Mouse (Mus musculus) bone marrow macrophage, adult 2 months (primary cell): Measurements from ENCODE around the gene Chn2. TPM values are rescaled to one million over a fixed set of nuclear protein-coding genes. Genes with fewer than 3 reads are reported as not detected.

ENCODE experiments used
- H3K27ac ChIP-seq: 2 replicates; pipeline ENCODE4 v1.5.1; 2012; ENCODE audit warnings: low read depth, low read length; ENCODE audit not compliant: insufficient read depth
- H3K4me1 ChIP-seq: 2 replicates; pipeline ENCODE4 v1.6.1; 2012; ENCODE audit warnings: low read length; ENCODE audit not compliant: control insufficient read depth, insufficient read depth
- H3K4me3 ChIP-seq: 2 replicates; pipeline ENCODE4 v1.5.1; 2012; ENCODE audit warnings: mild to moderate bottlenecking, low read length, moderate library complexity; ENCODE audit not compliant: insufficient read depth
- CTCF ChIP-seq: IDR thresholded peaks from 2 replicates; pipeline ENCODE4 v1.5.1; 2012; ENCODE audit warnings: low read depth, mild to moderate bottlenecking, low read length, moderate library complexity
- POLR2A ChIP-seq: IDR thresholded peaks from 2 replicates; pipeline ENCODE4 v1.6.1; 2012; ENCODE audit warnings: mild to moderate bottlenecking, low read depth, low read length, borderline replicate concordance
- polyA plus RNA-seq: library from polyadenylated mRNA; stranded (reverse); fragments of >200 nt; gene quantifications from 2 replicates; pipeline ENCODE4 v1.2.4, GENCODE M21; 2012; ENCODE audit not compliant: missing spikeins, insufficient read depth, insufficient read length

Gene Chn2
- polyA plus RNA-seq, 1 experiment: 9.5 TPM

DNA sequence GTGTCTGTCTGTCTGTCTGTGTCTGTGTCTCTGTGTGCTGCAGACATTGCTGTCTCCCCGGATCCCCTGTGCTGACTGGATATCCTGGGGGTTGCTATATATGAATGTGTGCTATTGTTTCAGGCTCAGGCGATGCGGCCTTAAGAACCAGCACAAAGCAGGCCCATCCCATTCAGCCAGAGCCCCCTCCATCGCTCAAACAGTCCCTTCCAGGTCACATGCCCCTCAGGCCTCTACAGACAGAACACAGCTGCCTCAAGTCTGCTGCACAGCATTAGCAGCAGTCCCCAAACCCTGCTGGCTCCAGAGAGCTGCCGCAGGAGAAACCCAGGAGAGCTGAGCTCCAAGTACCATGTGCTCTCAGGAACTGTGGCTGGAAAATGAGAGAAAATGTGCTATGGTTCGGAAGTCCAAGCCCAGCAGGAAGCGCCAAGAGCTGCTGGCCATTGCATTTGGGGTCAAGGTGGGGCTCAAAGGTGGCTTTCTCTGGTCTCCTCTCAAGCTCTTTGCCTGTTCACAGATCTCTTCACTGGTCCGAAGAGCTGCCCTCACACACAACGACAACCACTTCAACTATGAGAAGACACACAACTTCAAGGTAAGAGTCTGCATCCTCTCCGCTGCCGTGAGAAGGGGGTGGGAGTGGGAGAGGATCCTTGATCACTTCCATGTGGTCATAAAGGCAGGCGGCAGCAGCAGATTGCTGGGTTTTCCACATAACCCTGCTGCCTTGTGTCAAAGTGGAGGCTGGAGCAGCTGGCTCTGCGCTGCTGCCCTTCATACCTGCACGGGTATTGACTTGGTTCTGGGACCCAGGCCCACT lies 233.4 kb downstream of the Chn2 start:
- Histone ChIP-seq H3K27ac (no peak overlapping the region), H3K4me1 (no peaks in the 10 kb centered on the region), H3K4me3 (no peak overlapping the region)
- TF ChIP-seq POLR2A: no peak
- TF ChIP-seq CTCF: no peak

DNA sequence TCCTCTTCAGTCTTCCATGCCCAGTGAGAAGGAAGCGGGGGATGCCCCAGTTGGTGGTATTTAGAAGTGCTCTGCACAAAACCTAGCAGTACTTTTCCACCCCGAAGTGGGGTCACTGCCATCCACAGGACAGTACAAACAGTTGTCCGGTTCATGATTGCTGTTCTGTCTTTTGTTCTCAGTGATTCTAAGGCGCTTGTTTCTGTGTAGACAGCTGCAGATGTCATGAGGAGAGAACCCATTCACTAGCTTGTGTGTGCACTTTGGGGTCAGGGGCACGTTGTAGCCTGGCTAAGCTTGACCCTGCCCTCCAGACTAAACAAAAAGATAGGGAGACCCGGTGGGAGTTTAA lies 234.0 kb downstream of the Chn2 start:
- Histone ChIP-seq H3K4me3 (no peak overlapping the region), H3K4me1 (no peaks in the 10 kb centered on the region)
- TF ChIP-seq POLR2A (no peak), CTCF (no peak)

DNA sequence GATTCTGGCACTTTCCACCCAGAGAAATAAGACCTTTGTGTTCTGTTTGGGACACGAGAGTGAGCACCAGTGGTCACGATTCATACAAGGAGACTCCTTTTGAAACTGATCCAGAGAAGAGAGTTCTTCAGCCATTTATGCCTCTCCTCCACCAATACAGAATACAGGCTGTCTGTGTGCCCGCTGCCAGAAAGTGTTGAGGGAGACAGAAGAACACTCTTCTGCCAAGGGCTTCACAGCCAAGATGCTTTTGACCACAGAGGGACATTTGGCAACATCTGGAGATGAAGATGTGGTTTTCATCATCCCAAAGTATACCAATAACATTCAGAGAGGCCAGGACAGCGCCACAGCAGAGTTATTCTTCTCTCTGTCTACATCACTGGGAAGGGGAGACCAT lies 237.9 kb downstream of the Chn2 start:
- no peaks in the 10 kb centered on the region for H3K4me1 ChIP-seq
- H3K4me3 ChIP-seq: no peak overlapping the region
- no peak overlapping the region for H3K27ac ChIP-seq
- TF ChIP-seq CTCF: no peak
- no peak for TF ChIP-seq POLR2A

More for the DNA sequence above, 234.0 kb downstream of the Chn2 start:
- H3K27ac ChIP-seq: no peak overlapping the region

DNA sequence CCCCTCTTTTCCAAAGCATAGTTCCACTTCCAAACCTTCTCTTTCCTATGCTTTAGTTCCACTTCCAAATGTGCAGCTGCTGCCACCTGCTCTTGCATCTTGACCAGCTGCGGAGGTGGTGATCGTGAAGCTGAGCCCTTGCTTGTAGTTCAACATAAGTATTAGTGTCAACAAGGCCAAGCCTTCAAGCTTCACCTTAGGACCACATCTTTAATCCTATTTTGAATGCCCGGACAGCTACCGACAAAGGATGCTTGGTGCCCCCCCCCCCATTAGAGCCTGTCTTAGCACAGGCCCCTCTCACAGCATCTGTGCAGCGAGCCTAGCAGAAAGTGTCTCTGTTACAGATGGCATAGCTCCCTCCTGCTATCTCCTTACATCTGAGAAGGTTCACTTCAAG lies 238.5 kb downstream of the Chn2 start:
- no peaks in the 10 kb centered on the region; the same call in 1 of the 2 replicates for H3K4me1 ChIP-seq
- TF ChIP-seq POLR2A (no peak), CTCF (no peak)
- H3K4me3 ChIP-seq: no peak overlapping the region
- H3K27ac ChIP-seq: no peak overlapping the region

DNA sequence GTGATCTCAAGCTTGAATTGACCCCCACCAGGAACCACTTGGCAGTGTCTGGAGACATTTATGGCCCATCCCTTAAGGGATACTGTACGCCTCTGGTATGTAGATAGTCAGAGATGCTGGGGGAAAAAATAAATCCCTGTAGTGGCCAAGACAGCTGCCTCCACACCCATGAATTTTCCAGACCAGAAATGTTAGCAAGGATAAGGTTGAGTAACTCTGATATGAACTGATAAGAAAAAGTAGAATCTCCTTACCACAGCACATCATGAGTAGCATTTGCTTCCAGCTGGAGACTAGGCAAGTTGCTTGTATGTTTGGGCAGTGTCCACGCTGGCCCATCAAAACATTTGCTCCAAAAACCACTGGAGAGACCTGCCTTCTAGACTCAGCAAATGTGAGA lies 239.3 kb downstream of the Chn2 start:
- H3K27ac ChIP-seq: no peak overlapping the region
- no peak overlapping the region for H3K4me3 ChIP-seq
- H3K4me1 ChIP-seq: no peaks in the 10 kb centered on the region; the same call in 1 of the 2 replicates
- TF ChIP-seq POLR2A: no peak
- TF ChIP-seq CTCF: no peak

DNA sequence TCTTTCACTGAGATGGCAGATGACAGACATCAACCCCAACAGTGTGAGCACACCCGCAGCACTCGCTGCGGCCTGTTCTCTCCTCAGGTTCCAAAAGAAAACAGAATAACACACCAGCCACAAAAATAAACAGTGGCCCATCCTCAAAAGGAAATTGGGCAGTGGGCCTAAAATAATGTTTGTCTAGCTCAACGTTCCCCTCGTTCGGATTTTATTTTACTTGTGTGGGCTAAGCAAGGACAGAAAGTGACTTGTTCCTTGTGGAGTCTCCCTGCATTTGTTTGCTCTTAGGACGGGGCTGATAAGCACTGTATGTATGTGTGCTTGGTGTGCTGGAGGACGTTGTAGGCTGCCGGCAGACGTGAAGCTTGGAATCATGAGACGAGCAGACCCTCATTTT lies 240.0 kb downstream of the Chn2 start:
- TF ChIP-seq CTCF (no peak), POLR2A (no peak)
- Histone ChIP-seq H3K27ac (no peak overlapping the region), H3K4me3 (no peak overlapping the region), H3K4me1 (peaks cover 4% of the 10 kb centered on the region)

DNA sequence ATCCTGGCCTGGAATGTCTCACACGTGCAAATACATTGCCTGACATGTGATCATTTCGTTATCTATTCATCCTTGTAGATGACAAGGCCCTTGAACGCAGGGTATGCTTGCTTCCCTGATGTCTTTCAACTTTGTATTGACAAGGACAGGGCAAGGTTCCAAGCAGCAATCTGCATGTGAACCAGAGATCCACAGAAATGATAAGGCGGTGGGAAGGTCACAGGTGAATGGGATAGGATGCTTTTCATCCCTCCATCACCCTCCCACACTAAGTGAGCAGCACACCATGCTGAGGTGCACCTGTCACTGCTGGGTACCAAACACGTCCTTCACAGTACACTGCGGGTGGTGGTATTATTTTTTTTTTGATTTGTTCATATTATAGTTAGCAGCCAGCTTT lies 240.9 kb downstream of the Chn2 start:
- H3K4me3 ChIP-seq: no peak overlapping the region
- no peak for TF ChIP-seq POLR2A
- TF ChIP-seq CTCF: no peak
- H3K4me1 ChIP-seq: peaks cover 12% of the 10 kb centered on the region
- H3K27ac ChIP-seq: no peak overlapping the region

DNA sequence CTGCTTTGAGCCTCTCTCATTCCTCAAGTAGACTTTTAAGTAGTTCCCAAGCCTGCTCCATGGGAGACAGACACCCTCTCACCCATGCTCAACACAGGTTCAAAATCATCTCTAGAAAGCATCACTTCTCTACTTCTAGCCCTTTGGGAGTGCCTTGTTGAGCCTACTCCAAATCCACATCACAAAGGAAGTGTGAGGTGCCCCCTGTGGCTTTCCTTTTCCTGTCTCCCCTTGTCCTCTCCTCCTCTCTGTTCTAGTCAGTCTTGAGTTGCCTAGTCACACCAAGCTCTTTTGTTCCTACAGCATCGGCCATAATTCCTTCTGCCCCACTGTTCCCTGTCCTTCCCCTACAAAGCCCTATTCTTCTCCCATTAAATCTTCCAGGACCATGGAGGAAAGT lies 243.9 kb downstream of the Chn2 start:
- H3K27ac ChIP-seq: no peak overlapping the region
- H3K4me3 ChIP-seq: no peak overlapping the region
- peaks cover 12% of the 10 kb centered on the region for H3K4me1 ChIP-seq
- TF ChIP-seq CTCF (no peak), POLR2A (no peak)

DNA sequence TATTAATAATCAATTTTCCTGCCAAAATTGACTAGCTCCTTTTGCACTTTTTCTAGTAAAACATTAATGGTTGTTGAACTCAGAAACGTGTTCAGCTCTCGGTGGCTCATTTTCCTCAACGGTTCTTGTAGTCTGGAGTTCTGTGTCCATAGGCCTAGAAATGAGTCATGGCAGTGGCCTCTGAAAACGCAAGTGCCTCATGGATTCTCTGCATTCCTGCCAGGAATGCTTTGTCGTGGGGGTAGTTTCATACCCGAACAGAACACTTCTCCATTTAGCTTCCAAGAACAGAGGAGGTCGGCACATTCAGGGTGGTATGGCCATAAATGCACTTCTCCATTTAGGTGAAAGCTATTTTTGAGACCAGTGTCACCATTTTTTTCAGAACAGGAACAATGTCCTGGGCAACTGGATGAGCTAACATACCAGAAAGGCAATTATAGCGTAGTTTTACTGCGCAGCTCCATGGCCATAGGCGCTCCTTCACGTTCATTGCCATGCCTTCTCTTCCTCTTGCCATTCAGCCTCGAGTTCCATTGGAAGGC lies 244.9 kb downstream of the Chn2 start:
- Histone ChIP-seq H3K4me1 (peaks cover 12% of the 10 kb centered on the region), H3K27ac (no peak overlapping the region), H3K4me3 (no peak overlapping the region)
- no peak for TF ChIP-seq CTCF
- no peak for TF ChIP-seq POLR2A

DNA sequence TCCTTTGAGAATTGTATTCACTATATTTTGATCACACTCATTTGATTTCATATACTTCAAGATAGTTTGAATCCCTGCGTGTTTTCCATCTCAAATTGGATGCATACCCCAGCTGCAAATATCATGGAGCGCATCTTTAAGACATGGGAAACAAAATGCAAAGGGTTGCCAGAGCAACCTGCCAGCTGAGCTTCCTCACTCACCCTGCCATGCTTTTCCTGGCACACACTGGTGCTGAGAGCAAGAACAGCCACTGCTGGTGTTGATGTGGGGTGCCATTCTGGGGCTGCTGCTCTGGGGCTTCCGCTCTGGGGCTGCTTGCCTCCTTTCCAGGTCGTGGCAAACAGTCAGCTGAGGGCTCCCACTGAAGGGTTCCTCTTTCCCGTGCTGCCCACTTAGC lies 247.5 kb downstream of the Chn2 start:
- Histone ChIP-seq H3K27ac (no peak overlapping the region), H3K4me1 (peaks cover 12% of the 10 kb centered on the region), H3K4me3 (no peak overlapping the region)
- no peak for TF ChIP-seq CTCF
- TF ChIP-seq POLR2A: no peak
